Mouse (Mus musculus) adrenal gland (tissue): ENCODE measurements at regions not wholly inside any gene's neighbourhood (a gene's known extent, or its start where the extent isn't known, plus 50 kb on each side); places are given as distances from the start of the nearest gene placed in this dataset.

Source experiments
- intact Hi-C: fragments of 180-260 bp; cut with DNase I; formaldehyde crosslinking; loops from one replicate; pipeline ENCODE4 v1.15.1; 2025

GRCm38 (mm10) chr16:86816763-86817593 is 537.0 kb upstream of the N6amt1 start:
- intact Hi-C loops = no loop called here

DNA sequence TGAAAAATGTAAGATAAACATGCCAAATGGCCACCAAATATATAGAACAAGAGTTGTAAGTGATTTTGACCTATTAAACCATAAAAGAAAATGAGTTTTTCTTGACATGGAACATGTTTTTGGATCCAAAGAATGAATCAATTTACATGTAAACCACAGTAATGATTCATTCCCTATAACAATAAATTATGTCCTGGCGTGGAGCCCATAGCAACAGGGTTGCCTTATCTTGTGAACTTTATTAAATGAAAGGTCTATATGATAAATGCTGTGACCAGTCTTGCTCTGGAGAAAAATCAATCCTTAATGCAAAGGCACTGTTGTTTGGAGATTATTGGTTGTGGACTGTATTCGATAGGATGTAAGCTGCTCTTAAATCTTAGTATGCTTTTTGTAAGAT is 538.0 kb upstream of the N6amt1 start:
- intact Hi-C loops = no loop called here

DNA sequence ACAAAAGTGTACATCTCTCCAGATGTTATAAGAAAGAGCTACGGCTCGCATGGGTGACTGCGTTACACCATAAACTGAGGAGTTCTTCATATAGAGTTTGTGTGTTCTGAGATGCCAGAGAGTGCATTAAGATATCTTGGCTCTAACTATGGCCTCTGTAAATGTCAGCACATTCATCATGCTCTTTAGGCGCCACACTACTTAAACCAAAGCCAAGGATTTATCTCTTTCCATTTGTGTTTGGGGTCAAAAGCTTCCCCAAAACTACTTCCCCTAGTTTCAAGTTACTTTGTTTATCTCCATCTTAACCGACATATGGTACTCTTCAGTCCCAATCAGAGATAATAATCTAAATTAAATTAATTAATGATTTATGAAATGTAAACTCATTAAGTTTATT is 541.3 kb upstream of the N6amt1 start:
- intact Hi-C loops = no loop called here

DNA sequence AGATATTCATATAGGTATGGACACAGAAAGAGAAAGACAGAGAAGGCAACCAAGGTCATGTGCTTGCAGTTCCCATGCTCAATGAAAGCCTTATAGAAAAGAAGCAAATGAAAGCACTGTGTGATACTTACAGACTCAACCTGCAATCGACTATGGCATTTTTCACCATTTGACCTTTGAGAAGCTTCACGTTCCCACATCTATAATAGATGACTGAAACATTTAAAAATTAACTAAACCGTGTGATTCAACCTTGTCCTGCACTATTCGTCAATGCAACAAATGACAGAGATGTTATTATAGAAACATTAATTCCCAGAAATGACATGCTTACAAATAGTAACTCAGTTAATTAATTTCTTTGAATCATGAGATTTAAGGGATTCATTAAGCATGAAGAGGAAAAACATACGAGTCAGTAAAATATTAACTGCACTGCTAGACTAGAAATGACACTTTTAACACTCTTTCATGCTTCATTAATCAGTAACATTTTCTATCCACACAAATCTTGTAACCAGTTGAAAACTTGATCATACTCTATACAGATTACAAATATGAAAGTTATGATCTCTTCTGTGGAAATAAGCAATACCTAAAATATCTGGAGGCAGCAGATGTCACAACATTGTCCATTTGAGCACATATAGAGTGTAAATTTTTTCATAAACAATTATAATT is 545.2 kb upstream of the N6amt1 start:
- intact Hi-C loops = no loop called here

- intact Hi-C loops = no loop called here
Observed at GRCm38 (mm10) chr16:86806374-86806773, 547.6 kb upstream of the N6amt1 start.

GRCm38 (mm10) chr16:86776086-86776485 is 577.9 kb upstream of the N6amt1 start:
- intact Hi-C loops = no loop called here

DNA sequence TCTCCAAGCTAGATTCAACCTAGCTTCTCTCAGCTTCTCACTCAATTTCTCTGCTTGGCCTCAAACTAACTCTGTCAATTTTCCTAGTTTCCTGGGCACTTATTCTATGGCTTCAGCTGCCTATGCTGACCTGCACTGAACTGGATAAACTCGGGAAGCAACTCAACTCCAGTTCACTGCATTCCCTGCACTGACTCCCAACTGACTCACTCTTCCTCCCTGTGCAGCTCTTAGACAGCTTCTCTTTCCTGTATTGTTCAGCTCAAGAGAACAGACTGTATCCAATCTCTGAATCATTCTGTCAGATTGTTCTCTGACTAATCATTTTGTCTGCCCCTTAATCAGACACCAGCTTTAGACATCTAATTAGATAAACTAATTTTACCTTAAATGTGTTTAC is 581.4 kb upstream of the N6amt1 start:
- intact Hi-C loops = no loop called here

- intact Hi-C loops = no loop called here
Observed at GRCm38 (mm10) chr16:86768912-86769311, 585.1 kb upstream of the N6amt1 start.

DNA sequence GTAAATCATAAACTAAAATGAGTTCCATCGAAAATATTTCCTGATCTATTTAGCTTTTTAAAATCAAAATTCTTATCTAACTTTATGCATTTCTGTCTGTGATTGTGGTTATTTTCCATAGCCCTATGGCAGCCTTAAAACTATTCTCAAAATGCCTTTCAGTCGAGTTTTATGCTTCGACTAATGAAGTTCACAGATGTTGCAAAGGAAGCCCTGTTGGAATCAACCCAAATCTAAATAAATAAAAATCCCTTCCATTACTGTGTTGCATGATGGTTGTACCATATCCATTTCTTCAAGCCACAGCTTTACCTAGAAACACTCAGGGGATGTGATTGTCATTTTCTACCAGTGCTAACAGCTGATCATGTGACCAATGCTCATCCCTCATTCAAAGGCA is 585.6 kb upstream of the N6amt1 start:
- intact Hi-C loops = no loop called here

DNA sequence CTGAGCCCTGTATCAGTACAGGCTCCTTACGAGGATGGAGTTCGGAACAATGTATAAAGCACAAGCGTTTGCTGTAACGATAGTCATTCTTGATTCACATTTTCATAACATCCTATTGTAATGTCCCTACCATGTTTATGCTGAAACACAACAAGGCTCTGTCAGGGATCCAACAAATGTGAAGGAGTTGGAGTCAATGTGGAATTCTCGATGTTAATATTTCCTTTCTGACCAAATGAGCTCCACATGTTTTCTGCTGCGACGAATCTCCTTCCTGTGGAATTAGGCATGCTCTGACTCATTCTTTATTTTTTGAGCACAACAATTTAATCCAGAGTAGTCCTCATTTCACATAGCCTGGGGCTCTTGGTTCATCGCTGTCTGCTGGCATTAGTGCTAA is 588.0 kb upstream of the N6amt1 start:
- intact Hi-C loops = no loop called here

DNA sequence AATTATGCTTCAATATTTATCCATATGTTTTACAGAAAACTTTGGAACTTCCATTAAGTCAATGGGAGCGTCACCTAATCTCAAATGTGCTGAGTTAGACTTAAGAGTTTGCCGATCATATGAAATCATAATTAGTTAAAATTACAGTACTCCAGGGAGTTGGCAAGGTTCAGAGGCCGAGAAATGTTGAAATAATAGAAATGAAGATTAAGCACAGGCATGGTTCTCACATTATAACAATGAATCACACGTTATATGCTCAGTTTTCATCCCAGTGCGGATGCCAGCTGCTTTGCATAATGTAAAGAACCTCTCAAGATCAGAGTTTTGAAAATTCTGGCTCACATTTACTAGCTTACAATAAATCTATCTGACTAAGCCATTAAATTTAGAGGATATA is 612.7 kb upstream of the N6amt1 start:
- intact Hi-C loops = no loop called here

DNA sequence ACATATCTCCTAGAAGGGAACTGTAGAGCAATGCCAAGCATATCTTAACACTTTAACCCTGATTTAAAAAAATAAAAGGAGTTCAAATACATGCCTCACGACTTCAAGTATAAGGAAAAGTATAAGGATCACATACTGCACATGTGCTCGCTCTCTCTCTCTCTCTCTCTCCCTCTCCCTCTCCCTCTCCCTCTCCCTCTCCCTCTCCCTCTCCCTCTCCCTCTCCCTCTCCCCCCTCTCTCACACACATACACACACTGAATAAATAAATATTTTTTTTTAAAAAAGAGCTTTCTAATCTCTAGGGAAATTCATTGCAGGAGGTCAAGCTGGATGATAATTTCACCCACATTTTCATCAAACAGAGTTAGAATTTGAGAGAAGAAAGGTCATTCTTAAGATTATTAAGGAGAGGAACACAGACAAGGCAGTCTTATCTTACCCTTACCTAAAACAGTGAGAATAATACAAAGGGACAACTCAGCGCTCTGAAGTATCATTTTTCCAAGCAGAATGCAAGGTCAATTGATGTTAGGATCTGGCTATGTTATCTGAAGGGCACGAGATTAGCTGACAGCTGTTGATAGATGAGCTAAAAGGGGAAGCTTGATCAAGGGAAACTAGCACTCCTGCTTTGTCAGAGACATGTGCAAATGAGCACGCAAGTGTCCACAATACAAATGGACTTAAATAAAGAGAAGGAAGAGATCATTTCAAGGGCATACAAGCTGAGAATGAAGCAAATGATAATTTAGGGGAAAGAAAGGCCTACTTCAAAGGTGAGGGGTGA is 634.8 kb upstream of the N6amt1 start:
- intact Hi-C loops = no loop called here

DNA sequence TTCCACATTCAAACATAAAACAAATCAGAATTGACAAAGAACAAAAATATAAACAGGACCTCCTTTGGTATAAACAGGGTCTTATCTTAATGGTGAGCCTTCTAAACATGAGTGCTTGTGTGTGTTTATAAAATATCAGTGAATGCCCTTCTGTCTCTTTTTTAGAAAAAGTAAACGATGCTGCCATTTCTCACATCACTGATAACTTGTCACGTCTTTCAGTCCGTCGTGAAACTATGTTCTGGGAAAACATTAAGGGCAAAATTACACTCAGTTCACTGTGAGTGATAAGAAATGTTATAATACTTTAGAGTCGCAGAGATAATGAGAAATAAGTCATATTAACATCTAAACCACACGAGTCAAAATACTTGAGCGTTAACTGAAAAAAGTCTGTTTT is 635.6 kb upstream of the N6amt1 start:
- intact Hi-C loops = no loop called here

- intact Hi-C loops = no loop called here
Observed at GRCm38 (mm10) chr16:86701700-86702099, 652.3 kb upstream of the N6amt1 start.

- intact Hi-C loops = no loop called here
Observed at GRCm38 (mm10) chr16:86694497-86694896, 659.5 kb upstream of the N6amt1 start.

DNA sequence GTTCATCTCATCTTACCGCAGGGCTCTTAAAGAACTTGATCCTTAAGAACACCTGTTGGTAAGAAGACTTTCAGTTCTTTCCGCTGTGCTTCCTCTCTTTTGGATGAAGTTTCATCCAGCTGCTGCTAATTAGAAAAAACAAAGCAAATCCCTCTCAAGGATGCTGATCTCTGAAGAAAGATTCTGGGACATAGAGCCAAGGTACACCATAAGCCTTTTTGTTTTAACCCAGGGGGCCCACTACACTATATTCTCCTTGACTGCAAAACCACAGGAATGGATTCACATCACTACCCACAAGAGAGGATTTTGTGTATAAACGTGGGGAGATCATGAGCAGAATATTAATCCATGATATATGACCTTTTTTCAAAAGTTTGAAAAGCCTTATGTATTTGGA is 694.8 kb upstream of the N6amt1 start:
- intact Hi-C loops = no loop called here

DNA sequence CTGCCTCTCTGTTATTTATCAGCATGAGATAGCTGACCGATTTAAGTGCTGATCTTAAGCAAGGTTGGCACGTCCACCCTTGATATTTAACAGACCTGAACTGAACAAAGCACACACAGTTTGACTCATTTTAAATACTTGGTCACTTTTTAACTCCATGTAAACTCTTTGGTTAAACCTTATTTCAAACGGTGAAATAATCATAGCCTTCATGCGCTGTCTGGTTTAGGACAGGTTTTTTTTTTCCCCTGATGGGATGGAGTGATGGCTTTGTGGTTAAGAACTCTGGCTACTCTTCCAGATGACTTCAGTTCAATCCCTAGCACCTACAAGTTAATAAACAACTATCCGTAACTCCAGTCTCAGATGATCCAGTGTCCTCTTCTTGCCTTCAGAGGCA is 706.7 kb upstream of the N6amt1 start:
- intact Hi-C loops = loop anchor here (5.0 to 10.0 kb wide), 4 partner anchors 223 to 600 kb away; no protein-coding TSS in a partner anchor

DNA sequence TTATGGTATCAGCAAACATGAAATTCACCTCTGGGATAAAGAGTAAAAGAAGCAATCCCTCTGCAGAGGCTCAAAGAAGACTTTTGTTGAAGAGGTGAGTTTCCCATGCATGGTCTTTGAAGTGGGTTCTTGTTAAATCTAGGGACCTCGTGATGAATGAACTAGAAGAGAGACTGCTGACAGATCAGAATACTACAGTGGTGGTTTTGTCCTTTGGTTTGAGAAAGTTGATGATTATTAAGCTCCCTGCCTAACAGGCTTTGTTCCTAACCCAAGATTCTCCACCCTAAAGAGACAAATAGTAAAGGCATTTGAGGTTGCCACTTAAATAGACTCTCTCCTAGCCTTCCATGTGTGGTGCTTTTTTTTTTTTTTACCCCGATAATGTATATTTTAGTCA is 707.2 kb upstream of the N6amt1 start:
- intact Hi-C loops = loop anchor here (5.0 to 10.0 kb wide), 4 partner anchors 222 to 601 kb away; no protein-coding TSS in a partner anchor

- intact Hi-C loops = loop anchor here (5.0 to 10.0 kb wide), 4 partner anchors 221 to 602 kb away; no protein-coding TSS in a partner anchor
Observed at GRCm38 (mm10) chr16:86645436-86645835, 708.5 kb upstream of the N6amt1 start.

DNA sequence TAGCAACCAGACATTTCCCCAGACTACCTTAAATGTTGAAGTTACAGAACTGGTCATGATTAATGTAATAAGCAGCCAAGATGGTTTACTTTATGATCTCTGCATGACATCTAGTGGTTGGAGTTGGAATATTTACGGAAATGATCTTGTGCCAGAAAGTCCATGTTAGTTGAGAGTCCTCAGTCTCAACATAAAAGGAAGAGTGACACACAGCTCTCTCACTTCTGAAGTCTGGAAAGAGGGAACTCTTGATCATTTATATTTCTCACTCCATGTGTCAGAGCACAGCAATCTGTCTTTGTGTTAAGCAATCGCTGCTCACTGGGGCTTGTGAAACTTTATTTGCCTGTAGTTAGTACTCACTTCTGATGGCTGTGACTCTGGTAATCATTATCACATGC is 709.1 kb upstream of the N6amt1 start:
- intact Hi-C loops = loop anchor here (5.0 to 10.0 kb wide), 4 partner anchors 220 to 602 kb away; no protein-coding TSS in a partner anchor

DNA sequence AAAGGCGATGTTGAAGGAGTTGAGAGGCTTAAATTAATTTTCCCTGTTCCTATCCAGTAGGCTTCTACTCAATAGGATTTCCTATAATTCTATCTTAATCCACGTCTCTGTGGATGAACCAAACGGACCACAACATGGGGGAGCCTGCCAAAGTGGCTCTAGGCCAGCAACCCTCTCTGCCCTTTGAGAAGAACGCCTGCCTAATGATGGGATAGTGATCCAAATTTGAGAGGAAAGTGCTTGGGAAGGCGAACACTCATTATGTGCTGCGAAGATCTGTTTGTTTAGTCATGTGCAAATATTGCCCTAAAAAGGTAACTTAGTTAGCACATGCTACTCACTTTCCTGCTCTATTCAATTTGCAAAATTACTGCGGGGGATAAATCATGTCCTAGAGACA is 702.5 kb upstream of the Adamts5 start:
- intact Hi-C loops = no loop called here

DNA sequence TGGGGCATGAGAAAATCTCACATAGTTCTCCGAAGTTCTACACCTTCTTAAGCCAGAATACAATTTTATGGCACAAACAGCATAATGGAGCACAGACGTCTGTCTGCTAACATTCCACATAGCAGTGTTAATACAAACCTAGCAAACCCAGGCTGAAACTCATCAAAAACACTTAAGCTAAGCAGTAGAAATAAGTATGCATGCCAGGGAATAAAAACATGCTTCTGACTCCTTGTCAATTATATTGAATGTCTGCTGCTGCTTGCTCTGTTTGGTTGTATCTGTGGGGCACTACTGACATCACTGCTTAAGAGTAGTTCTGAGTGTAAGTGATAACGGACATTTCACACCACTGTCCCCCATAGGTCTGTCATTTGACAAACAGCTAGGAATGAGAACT is 693.4 kb upstream of the Adamts5 start:
- intact Hi-C loops = no loop called here
